Mouse (Mus musculus) layer of hippocampus, adult 2 months (tissue): ENCODE measurements around the gene Fermt2. TPM values are rescaled to one million over a fixed set of nuclear protein-coding genes. Genes with fewer than 3 reads are reported as not detected.

Experiments
- DNase-seq, 2 experiments: peaks; one replicate each; pipeline ENCODE4 v3.0.0; 2022; ENCODE audit warnings: low spot score in 2 of 2
- H3K27ac ChIP-seq: fragments of 200-600 bp; 2 replicates; pipeline ENCODE4 v1.8.1; 2022
- H3K4me3 ChIP-seq: fragments of 200-600 bp; 2 replicates; pipeline ENCODE4 v1.8.1; 2022; ENCODE audit warnings: mild to moderate bottlenecking
- CTCF ChIP-seq: fragments of 200-600 bp; conservative IDR thresholded peaks from 2 replicates; pipeline ENCODE4 v1.8.1; 2022; ENCODE audit warnings: antibody characterized with exemption, mild to moderate bottlenecking, moderate library complexity
- total RNA-seq, 2 experiments: library from RNA; stranded (reverse); gene quantifications; 2 replicates each; pipeline ENCODE4 v1.2.3; 2021

Gene Fermt2
- total RNA-seq, 2 experiments from 2014 or later = 90.8 to 100 TPM

GRCm38 (mm10) chr14:45438250-45438930 lies 91.5 kb downstream of the Fermt2 start:
- no peak for TF ChIP-seq CTCF
- no peak overlapping the region for H3K27ac ChIP-seq
- DNase-seq = no peak
- no peak overlapping the region for H3K4me3 ChIP-seq

- Histone ChIP-seq H3K27ac (no peak overlapping the region), H3K4me3 (no peak overlapping the region)
- DNase-seq = no peak
- peak; percentile 81 for TF ChIP-seq CTCF
Observed at GRCm38 (mm10) chr14:45434220-45434619, 95.7 kb downstream of the Fermt2 start.

- no peak overlapping the region for H3K4me3 ChIP-seq
- no peak for DNase-seq
- H3K27ac ChIP-seq = no peak overlapping the region
- TF ChIP-seq CTCF = peak; percentile 77
Observed at GRCm38 (mm10) chr14:45432003-45432402, 97.9 kb downstream of the Fermt2 start.

- Histone ChIP-seq H3K4me3 (no peak overlapping the region), H3K27ac (no peak overlapping the region)
- no peak for DNase-seq
- no peak for TF ChIP-seq CTCF
Observed at GRCm38 (mm10) chr14:45430066-45430842, 99.7 kb downstream of the Fermt2 start.

GRCm38 (mm10) chr14:45423220-45423619 lies 106.7 kb downstream of the Fermt2 start:
- Histone ChIP-seq H3K27ac (no peak overlapping the region), H3K4me3 (no peak overlapping the region)
- peak; percentile 19 to 65 for DNase-seq
- TF ChIP-seq CTCF = peak; percentile 93

GRCm38 (mm10) chr14:45422371-45422770 lies 107.5 kb downstream of the Fermt2 start:
- no peak overlapping the region for H3K4me3 ChIP-seq
- TF ChIP-seq CTCF = no peak
- H3K27ac ChIP-seq = 0 out of 2 replicates have a peak overlapping the region, but pooled peaks have one; percentile 24
- peak in 1 of 2 experiments; percentile 19 for DNase-seq

GRCm38 (mm10) chr14:45419323-45419722 lies 110.6 kb downstream of the Fermt2 start:
- TF ChIP-seq CTCF = no peak
- Histone ChIP-seq H3K27ac (no peak overlapping the region), H3K4me3 (no peak overlapping the region)
- no peak for DNase-seq

- H3K27ac ChIP-seq = no peak overlapping the region
- no peak overlapping the region for H3K4me3 ChIP-seq
- no peak for TF ChIP-seq CTCF
- no peak for DNase-seq
Observed at GRCm38 (mm10) chr14:45418553-45418952, 111.4 kb downstream of the Fermt2 start.

GRCm38 (mm10) chr14:45416265-45416664 lies 113.7 kb downstream of the Fermt2 start:
- Histone ChIP-seq H3K4me3 (no peak overlapping the region), H3K27ac (no peak overlapping the region)
- no peak for TF ChIP-seq CTCF
- no peak for DNase-seq

Other genes starting within 250 kb of the Fermt2 start
- gene Ero1l, start 211.3 kb downstream of the Fermt2 start, total RNA-seq = 10 to 100 TPM; 30.9 to 37.6 TPM
- gene Psmc6, start 200.3 kb downstream of the Fermt2 start, total RNA-seq = 10 to 100 TPM; 98.8 to 99.6 TPM
- 10 to 100 TPM; 14.7 to 16.7 TPM for gene Styx, start 179.0 kb downstream of the Fermt2 start, total RNA-seq
- gene Gnpnat1, start 125.2 kb downstream of the Fermt2 start, total RNA-seq = 10 to 100 TPM; 18.4 to 19.3 TPM
- 10 to 100 TPM; 74.9 to 90.7 TPM for gene Ddhd1, start 128.0 kb upstream of the Fermt2 start, total RNA-seq